ENCODE assay signal across 10 mouse cellular contexts in genomic region chr3:157208966-157209365, GRCm38 (mm10).
DNase-seq lines count a peak whose midpoint lies in the region; ATAC-seq and TF ChIP-seq lines count a peak whose summit lies in the region.
"Had no signal": no experiment of that assay in that cellular context is flagged by ENCODE, and none has a peak within 500 bp of the region (broad histone marks: within the 10 kb centered on the region; RNA-seq: fewer than 3 reads in every experiment).

No protein-coding gene starts in this region.

- no peak overlapping the region for H3K4me3 ChIP-seq in hindbrain, embryonic 15.5 days
- H3K4me3 ChIP-seq in hindbrain, embryonic 10.5 days, result no peak overlapping the region
- no peak overlapping the region for H3K4me3 ChIP-seq in hindbrain, postnatal 0 days (ENCODE audit: low read length)
- no peak overlapping the region for H3K4me3 ChIP-seq in stomach, postnatal 0 days (ENCODE audit: low read depth, low read length)

- no peak overlapping the region for H3K27ac ChIP-seq in hindbrain, embryonic 15.5 days (replicated peaks)
- no peak overlapping the region for H3K27ac ChIP-seq in hindbrain, embryonic 10.5 days
- no peak overlapping the region for H3K27ac ChIP-seq in hindbrain, postnatal 0 days
- no peak overlapping the region for H3K27ac ChIP-seq in stomach, postnatal 0 days (replicated peaks)

- H3K9me3 ChIP-seq in hindbrain, embryonic 15.5 days, result no peaks in the 10 kb centered on the region
- no peaks in the 10 kb centered on the region for H3K9me3 ChIP-seq in hindbrain, embryonic 10.5 days
- no peaks in the 10 kb centered on the region for H3K9me3 ChIP-seq in hindbrain, postnatal 0 days (ENCODE audit: low read length)
- H3K9me3 ChIP-seq in stomach, postnatal 0 days (ENCODE audit: control insufficient read depth, low read length), result no peaks in the 10 kb centered on the region

- H3K27me3 ChIP-seq in hindbrain, embryonic 15.5 days, result no peaks in the 10 kb centered on the region
- no peaks in the 10 kb centered on the region for H3K27me3 ChIP-seq in hindbrain, embryonic 10.5 days (ENCODE audit: insufficient read depth, poor library complexity, severe bottlenecking)
- no peaks in the 10 kb centered on the region for H3K27me3 ChIP-seq in hindbrain, postnatal 0 days (ENCODE audit: insufficient read depth, low read length)
- H3K27me3 ChIP-seq in stomach, postnatal 0 days (ENCODE audit: control insufficient read depth, insufficient read depth, low read length), result no peaks in the 10 kb centered on the region
- H3K27me3 ChIP-seq: Patski had no signal

- 0 out of 2 replicates have a peak, but pooled peaks cover 3% of the 10 kb centered on the region for H3K4me1 ChIP-seq in hindbrain, embryonic 15.5 days (replicated peaks)
- peaks cover 8% of the 10 kb centered on the region for H3K4me1 ChIP-seq in hindbrain, embryonic 10.5 days (replicated peaks)
- no peaks in the 10 kb centered on the region for H3K4me1 ChIP-seq in hindbrain, postnatal 0 days (ENCODE audit: insufficient read depth, low read length)
- no peaks in the 10 kb centered on the region for H3K4me1 ChIP-seq in stomach, postnatal 0 days (replicated peaks; ENCODE audit: control insufficient read depth, insufficient read depth)

- no peak for TF ChIP-seq CTCF in hindbrain, postnatal 0 days (IDR thresholded peaks at IDR 0.05; ENCODE audit: low read depth)
- TF ChIP-seq CTCF in stomach, postnatal 0 days (IDR thresholded peaks at IDR 0.05; ENCODE audit: low read depth), result no peak

- DNase-seq in adrenal gland, postnatal 14 days, result peak; percentile 50
- DNase-seq in adrenal gland, postnatal 4 days (ENCODE audit: low spot score in 2 of 2), result no peak
- no peak for DNase-seq in hindbrain, embryonic 10.5 days (ENCODE audit: low spot score)
- peak; percentile 84 for DNase-seq in hindbrain, postnatal 0 days (ENCODE audit: low spot score)
- no peak for DNase-seq in stomach, postnatal 0 days (ENCODE audit: low spot score)
- no peak for DNase-seq in retina, embryonic 14.5 days (ENCODE audit: low spot score)
- DNase-seq: lung, adult 2 months had no signal

- TF ChIP-seq EP300 in stomach, postnatal 0 days (optimal IDR thresholded peaks at IDR 0.05), result no peak

- peak; percentile 94 for ATAC-seq in hindbrain, embryonic 15.5 days (ENCODE audit: low FRiP score, low read depth)
- ATAC-seq in cerebellum, adult (ENCODE audit: insufficient number of reproducible peaks, low FRiP score, low TSS enrichment), result peak; percentile 90
- peak; percentile 96 for ATAC-seq in hindbrain, postnatal 0 days
- ATAC-seq in stomach, postnatal 0 days (ENCODE audit: low FRiP score, low TSS enrichment), result no peak
- ATAC-seq: Patski had no signal

- H3K36me3 ChIP-seq in hindbrain, embryonic 15.5 days, result no peaks in the 10 kb centered on the region
- no peaks in the 10 kb centered on the region for H3K36me3 ChIP-seq in hindbrain, embryonic 10.5 days
- no peaks in the 10 kb centered on the region for H3K36me3 ChIP-seq in hindbrain, postnatal 0 days (ENCODE audit: insufficient read depth, low read length)
- no peaks in the 10 kb centered on the region for H3K36me3 ChIP-seq in stomach, postnatal 0 days (ENCODE audit: control insufficient read depth, insufficient read depth, low read length)

- H3K4me2 ChIP-seq in hindbrain, embryonic 15.5 days, result no peak overlapping the region
- no peak overlapping the region for H3K4me2 ChIP-seq in hindbrain, postnatal 0 days (ENCODE audit: low read depth, low read length)
- H3K4me2 ChIP-seq in stomach, postnatal 0 days (replicated peaks; ENCODE audit: low read depth), result no peak overlapping the region

- no peak overlapping the region for H3K9ac ChIP-seq in hindbrain, embryonic 15.5 days
- H3K9ac ChIP-seq in hindbrain, postnatal 0 days (replicated peaks; ENCODE audit: low read length), result no peak overlapping the region
- H3K9ac ChIP-seq in stomach, postnatal 0 days (ENCODE audit: low read length), result no peak overlapping the region

- WGBS in hindbrain, embryonic 15.5 days, result 7% methylated on average over 1 of the region's 1 CpGs
- 21% methylated on average over 1 of the region's 1 CpGs for WGBS in hindbrain, embryonic 10.5 days
- WGBS in hindbrain, postnatal 0 days, result 0% methylated on average over 1 of the region's 1 CpGs
- WGBS in stomach, postnatal 0 days, result 48% methylated on average over 1 of the region's 1 CpGs

Comparison
In these comparisons a context has a peak if more than half of its experiments do, and no peak if none do; other contexts are left out.
1. DNase-seq: peak in adrenal gland, postnatal 14 days (single experiment) and hindbrain, postnatal 0 days (single experiment); none in adrenal gland, postnatal 4 days (0 of 2), hindbrain, embryonic 10.5 days (single experiment), stomach, postnatal 0 days (single experiment) and retina, embryonic 14.5 days (single experiment).